12 mouse cellular contexts compared by ENCODE assay signal in the genomic region with DNA sequence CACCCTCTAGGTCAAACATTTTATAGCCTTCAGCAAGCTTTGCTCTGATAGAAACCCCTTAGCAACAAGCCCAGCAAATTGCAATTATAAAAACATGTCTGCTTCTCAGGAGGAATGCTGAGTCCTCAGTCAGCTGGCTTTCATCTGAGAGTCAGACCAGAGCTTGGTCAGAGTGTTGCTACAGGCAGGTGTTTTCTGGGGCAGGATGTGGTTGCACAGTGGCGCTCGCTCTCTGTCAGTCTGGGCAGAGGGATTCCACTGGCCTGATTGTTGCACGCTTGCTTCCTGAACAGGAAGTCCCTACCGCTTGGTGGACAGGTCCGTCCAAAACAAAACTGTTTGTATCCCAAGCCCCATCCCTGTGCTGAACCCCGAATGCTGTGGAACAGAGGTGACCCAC. TPM values are rescaled to one million over a fixed set of nuclear protein-coding genes. Genes with fewer than 3 reads are reported as not detected.
A peak's percentile ranks its signal among the peaks of the same experiment; 100 is the strongest.
DNase-seq lines count a peak whose midpoint lies in the region.
"Had no signal": no experiment of that assay in that cellular context is flagged by ENCODE, and none has a peak within 500 bp of the region (broad histone marks: within the 10 kb centered on the region; RNA-seq: fewer than 3 reads in every experiment).

No protein-coding gene starts in this region.

- H3K4me1 ChIP-seq in megakaryocyte, embryonic 14.5 days: peaks cover 25% of the 10 kb centered on the region
- H3K4me1 ChIP-seq: liver, embryonic 15.5 days had no signal

- DNase-seq in spleen, postnatal 36 days (ENCODE audit: low spot score in 2 of 2): peak; percentile 54 to 58
- DNase-seq in spleen, postnatal 14 days (ENCODE audit: low spot score in 2 of 2): no peak
- peak; percentile 30 for DNase-seq in embryo, embryonic 10.5 days (ENCODE audit: low spot score)
- DNase-seq in thymus, postnatal 36 days: peak; percentile 69 to 78
- no peak for DNase-seq in cerebellum, adult 9-10 months
- no peak for DNase-seq in ovary, postnatal 14 days (ENCODE audit: low spot score)
- no peak for DNase-seq in urinary bladder, postnatal 10 days (ENCODE audit: low spot score)
- DNase-seq: cerebellum, adult 9-11 months had no signal

- H3K4me3 ChIP-seq in megakaryocyte, embryonic 14.5 days (replicated peaks): peak overlapping the region; percentile 59
- H3K4me3 ChIP-seq: liver, embryonic 15.5 days had no signal

- peaks cover 9% of the 10 kb centered on the region for H3K27me3 ChIP-seq in megakaryocyte, embryonic 14.5 days (replicated peaks)
- H3K27me3 ChIP-seq: liver, embryonic 15.5 days had no signal

- no peaks in the 10 kb centered on the region for H3K9me3 ChIP-seq in megakaryocyte, embryonic 14.5 days
- H3K9me3 ChIP-seq: liver, embryonic 15.5 days had no signal

- H3K36me3 ChIP-seq in megakaryocyte, embryonic 14.5 days (replicated peaks; ENCODE audit: low read length): no peaks in the 10 kb centered on the region
- H3K36me3 ChIP-seq: liver, embryonic 15.5 days had no signal

RNA-seq across cellular contexts. Expression of a gene that starts 37.4 kb away (rescaled TPM):
- not detected in 2 replicates for polyA plus RNA-seq in megakaryocyte, embryonic 14.5 days (2012; ENCODE audit: insufficient read depth, low replicate concordance)
- polyA plus RNA-seq: forebrain, embryonic 14.5 days; heart, postnatal 0 days had no signal

Comparison
In these comparisons a context has a peak if more than half of its experiments do, and no peak if none do; other contexts are left out.
1. DNase-seq: peak in spleen, postnatal 36 days (2 of 2), embryo, embryonic 10.5 days (single experiment) and thymus, postnatal 36 days (2 of 2); none in spleen, postnatal 14 days (0 of 2), cerebellum, adult 9-10 months (single experiment), ovary, postnatal 14 days (single experiment) and urinary bladder, postnatal 10 days (single experiment).